Mouse (Mus musculus): ENCODE results near the gene Cdk5.

The Cdk5 gene

DNA sequence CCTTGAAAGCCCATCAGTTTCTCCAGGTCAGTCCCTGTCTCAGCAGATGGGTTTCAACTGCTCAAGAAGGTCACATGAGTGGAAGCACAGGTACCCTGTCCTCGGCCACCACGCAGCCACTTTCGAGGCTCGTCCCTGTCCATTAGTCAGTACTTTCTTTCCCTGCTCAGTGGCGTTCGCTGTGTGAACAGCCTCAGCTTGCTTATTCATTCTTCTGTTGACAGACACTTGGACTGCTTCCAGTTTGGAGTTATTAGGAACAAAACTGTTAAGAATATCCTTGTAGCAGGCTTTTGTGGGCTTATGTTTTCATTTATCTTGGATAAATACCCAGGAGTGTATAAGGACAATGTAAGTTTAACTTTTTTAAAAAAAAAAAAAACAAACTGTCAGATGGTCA, 49.1 kb downstream of the Cdk5 start:
- no peak for DNase-seq (ENCODE audit: low spot score)

DNA sequence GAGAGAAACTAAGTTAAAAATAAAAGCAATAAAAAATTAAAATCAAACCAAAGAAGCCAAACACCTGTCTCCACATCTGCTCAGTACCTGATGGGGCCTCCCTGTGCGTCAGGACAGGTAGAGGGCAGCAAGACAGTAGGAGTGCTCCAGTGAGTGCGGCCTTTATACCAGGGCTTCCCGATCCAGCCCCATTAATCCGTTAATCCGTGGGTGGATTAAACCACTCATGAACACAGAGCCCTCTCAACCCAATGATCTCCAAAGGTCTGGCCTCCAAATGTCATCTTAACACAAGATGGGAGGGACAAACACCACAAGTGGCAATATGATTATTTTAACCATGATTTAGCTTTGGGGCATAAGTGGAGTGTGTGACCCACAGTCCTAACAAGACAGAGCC, 49.5 kb downstream of the Cdk5 start:
- DNase-seq (ENCODE audit: low spot score): no peak

DNA sequence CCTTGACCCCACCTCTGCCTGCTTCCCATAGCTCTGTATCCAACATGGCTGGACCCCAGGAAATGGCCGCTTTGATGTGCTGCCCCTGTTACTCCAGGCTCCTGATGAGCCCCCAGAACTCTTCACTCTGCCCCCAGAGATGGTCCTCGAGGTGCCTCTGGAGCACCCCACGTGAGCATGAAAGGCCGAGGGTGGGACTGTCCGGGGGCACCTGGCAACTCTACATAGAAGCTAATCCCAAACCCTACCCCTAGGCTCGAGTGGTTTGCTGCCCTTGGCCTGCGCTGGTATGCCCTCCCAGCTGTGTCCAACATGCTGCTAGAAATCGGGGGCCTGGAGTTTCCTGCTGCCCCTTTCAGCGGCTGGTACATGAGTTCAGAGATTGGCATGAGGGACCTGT, 53.6 kb downstream of the Cdk5 start:
- DNase-seq (ENCODE audit: low spot score): no peak

All from urinary bladder, postnatal 14 days (tissue).